Mouse (Mus musculus) T-helper 2 cell (primary cell): ENCODE data around the gene Hypk.

Experiments
- in situ Hi-C: fragments of 300-600 bp; cut with MboI, MseI; formaldehyde crosslinking; loops from one replicate; pipeline ENCODE4 v1.15.1; 2025; ENCODE audit warnings: high pct_unique_total_duplicates

The Hypk gene

DNA sequence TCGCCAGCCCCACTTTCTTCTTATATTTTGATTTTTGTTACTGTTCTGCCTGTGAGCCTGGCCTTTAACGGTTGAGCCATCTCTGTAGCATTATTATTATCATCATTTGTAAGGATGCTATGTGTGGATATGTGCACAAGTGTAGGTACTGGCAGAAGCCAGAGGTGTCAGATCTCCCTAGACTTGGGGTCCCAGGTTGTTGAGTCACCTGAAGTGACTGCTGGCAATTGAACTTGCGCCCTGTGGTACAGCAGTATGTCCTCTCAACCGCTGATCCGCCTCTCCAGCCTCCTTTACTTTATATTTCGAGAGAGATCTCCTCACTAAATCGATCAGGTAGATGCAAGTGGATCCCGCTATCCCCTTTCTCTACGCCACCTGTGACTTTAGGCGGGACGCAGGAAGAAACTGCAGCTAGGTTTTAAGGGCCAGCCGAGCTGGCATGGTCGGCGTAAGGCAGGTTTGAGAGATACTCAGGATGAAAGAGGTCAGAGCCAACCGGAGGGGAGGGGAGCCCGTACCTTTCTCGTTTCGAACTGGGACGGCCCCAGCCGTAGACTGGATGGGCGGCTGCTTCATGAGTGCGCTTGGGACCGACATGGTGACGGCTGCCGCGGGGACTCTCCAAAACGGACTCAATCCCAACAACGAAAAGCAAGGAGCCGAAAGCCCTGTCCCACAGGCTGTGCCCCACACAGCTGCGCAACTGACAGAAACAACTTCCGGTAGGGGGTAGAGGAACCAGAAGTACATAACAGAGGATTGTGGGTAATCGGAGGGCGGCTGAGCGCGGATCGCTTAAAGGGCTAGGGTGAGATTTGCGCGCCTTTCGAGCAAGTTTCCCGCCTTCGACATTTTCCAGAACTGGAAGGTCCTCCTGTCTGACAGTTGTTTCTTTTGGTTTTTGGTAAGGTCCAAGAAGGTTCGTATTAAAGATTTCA is 53.1 kb downstream of the Hypk start, which contains the start of the genes Mfap1a and Wdr76:
Mfap1a (minus strand) TSS at position 724 of the 941 bp plus-strand sequence.
Wdr76 (plus strand) TSS at position 782 of the 941 bp plus-strand sequence.
- in situ Hi-C loops: loop anchor here (5.0 kb wide), 1 partner anchor 34 kb away; the partner anchor contains the start of gene Mfap1b

DNA sequence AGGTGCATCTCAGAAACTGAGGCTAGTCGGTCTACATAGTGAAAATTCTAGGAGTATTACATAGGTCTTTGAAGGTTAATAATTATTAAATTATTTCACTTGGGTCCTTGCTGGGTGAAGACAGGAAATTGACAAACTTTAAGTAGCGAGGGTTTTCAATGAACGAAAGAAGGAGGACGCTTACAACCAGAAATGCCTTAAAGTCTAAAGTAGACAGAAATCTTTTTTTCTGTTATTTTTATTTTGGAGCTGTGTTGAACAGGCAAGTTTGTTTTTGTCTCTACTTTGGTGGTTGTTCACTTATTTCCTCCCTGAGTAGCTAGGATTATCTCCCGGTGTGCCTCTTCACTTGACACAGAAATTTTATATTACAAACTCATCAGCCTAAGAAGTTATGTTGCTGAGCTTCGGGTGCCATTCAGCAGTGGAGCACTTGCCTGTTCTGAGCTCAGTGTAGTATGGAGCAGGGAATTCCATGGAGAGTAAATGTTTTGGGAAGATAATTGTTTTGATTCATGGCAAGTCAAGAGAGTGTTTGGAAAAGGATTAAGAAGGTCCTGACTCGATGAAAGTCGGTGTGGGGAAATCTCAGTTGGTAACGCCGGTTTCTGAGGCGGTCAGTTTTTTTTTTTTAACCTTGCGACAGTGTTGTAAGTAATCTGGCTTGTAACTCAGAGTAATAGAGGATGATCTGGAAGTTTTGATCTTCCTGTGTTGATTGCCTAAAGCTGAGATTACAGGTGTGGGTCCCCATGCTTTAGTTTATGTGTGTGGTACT is 54.3 kb downstream of the Hypk start:
- in situ Hi-C loops: loop anchor here (5.0 kb wide), 1 partner anchor 35 kb away; the partner anchor contains the start of gene Mfap1b

DNA sequence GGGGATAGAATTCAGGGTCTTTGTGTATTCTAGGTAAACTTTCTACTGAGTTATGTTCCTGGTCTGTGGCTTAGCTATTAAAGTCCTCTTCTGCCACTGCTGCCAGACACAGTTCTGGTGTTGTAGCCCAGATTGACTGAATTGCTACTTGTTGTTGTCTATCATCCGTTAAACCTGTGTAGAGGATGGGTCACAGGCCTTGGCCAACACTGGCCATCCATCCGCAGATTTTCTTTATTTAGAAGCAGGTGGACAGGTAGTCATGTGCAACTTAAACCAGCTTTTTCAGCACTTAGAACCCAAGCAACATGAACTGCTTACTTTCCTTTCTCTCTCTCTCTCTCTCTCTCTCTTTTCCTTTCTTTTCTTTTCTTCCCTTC is 54.9 kb downstream of the Hypk start:
- in situ Hi-C loops: loop anchor here (5.0 kb wide), 1 partner anchor 36 kb away; the partner anchor contains the start of gene Mfap1b
